Mouse (Mus musculus) limb, embryonic 11.5 days (tissue): ENCODE results near the gene Gm47791. TPM values are rescaled to one million over a fixed set of nuclear protein-coding genes. Genes with fewer than 3 reads are reported as not detected.

Experiments used
- ATAC-seq: fragments of 200-750 bp; cut with Nextera tagmentation; 2 replicates; pipeline ENCODE4 v1.8.0; 2017; ENCODE audit warnings: low read depth; ENCODE audit not compliant: insufficient number of reproducible peaks, low FRiP score, low TSS enrichment
- DNase-seq: peaks from one replicate; pipeline ENCODE4 v3.0.0-alpha.2; 2015; ENCODE audit warnings: low spot score
- H3K27ac ChIP-seq: fragments of 300-500 bp; sonication (generic); replicated peaks from 2 replicates; pipeline ENCODE4 v1.5.1; 2014; ENCODE audit warnings: low read depth, mild to moderate bottlenecking, low read length
- H3K27me3 ChIP-seq: fragments of 300-500 bp; sonication (generic); 2 replicates; pipeline ENCODE4 v1.6.1; 2014; ENCODE audit warnings: mild to moderate bottlenecking, low read length, mixed read lengths; ENCODE audit not compliant: control insufficient read depth, insufficient read depth
- H3K36me3 ChIP-seq: fragments of 300-500 bp; sonication (generic); 2 replicates; pipeline ENCODE4 v1.6.1; 2014; ENCODE audit warnings: mild to moderate bottlenecking, low read length, moderate library complexity, mixed read lengths; ENCODE audit not compliant: control insufficient read depth, insufficient read depth
- H3K4me1 ChIP-seq: fragments of 300-500 bp; sonication (generic); 2 replicates; pipeline ENCODE4 v1.6.1; 2014; ENCODE audit warnings: low read length, mixed read lengths; ENCODE audit not compliant: control insufficient read depth, insufficient read depth
- H3K4me2 ChIP-seq: fragments of 300-500 bp; sonication (generic); 2 replicates; pipeline ENCODE4 v1.6.1; 2014; ENCODE audit warnings: low read depth, mild to moderate bottlenecking, moderate library complexity; ENCODE audit not compliant: severe bottlenecking
- H3K4me3 ChIP-seq: fragments of 300-500 bp; sonication (generic); 2 replicates; pipeline ENCODE4 v1.5.1; 2014; ENCODE audit warnings: low read depth, low read length
- H3K9ac ChIP-seq: fragments of 300-500 bp; sonication (generic); 2 replicates; pipeline ENCODE4 v1.6.1; 2014; ENCODE audit warnings: mild to moderate bottlenecking, low read length
- H3K9me3 ChIP-seq: fragments of 300-500 bp; sonication (generic); 2 replicates; pipeline ENCODE4 v1.6.1; 2016; ENCODE audit warnings: low read length; ENCODE audit not compliant: control insufficient read depth
- WGBS: fragments of 180-500 bp; shearing (Covaris S2); extraction: QIAGEN DNeasy Blood & Tissue Kit; methylation state at CpG from one replicate; pipeline ENCODE4 v1.1.7; 2014; 5-methylcytosine and 5-hydroxymethylcytosine counted together
- polyA plus RNA-seq: library from polyadenylated mRNA; unstranded; fragments of >200 nt; fragmentation: Nextera tagmentation; extraction: Ambion mirVana; gene quantifications from 2 replicates; pipeline ENCODE4 v1.2.1, GENCODE M21; 2014

Gm47791 gene
- polyA plus RNA-seq, 1 experiment from 2014 or later = not detected

GRCm38 (mm10) chr1:82761454-82762169, 9.4 kb downstream of the Gm47791 start:
- Histone ChIP-seq H3K27ac (no peak overlapping the region), H3K4me2 (no peak overlapping the region), H3K9me3 (no peaks in the 10 kb centered on the region), H3K4me3 (no peak overlapping the region), H3K36me3 (peaks cover 3% of the 10 kb centered on the region; the same call in 1 of the 2 replicates), H3K27me3 (no peaks in the 10 kb centered on the region), H3K9ac (no peak overlapping the region), H3K4me1 (no peaks in the 10 kb centered on the region)
- ATAC-seq (no peak), DNase-seq (no peak)
- WGBS = 90% methylated on average over 8 of the region's 8 CpGs

- peaks cover 7% of the 10 kb centered on the region; the same call in 1 of the 2 replicates for H3K36me3 ChIP-seq
- H3K4me1 ChIP-seq = no peaks in the 10 kb centered on the region
- ATAC-seq (no peak), DNase-seq (peak; percentile 34)
- H3K4me3 ChIP-seq = no peak overlapping the region
- no peaks in the 10 kb centered on the region for H3K27me3 ChIP-seq
- no peak overlapping the region for H3K27ac ChIP-seq
- H3K9me3 ChIP-seq = no peaks in the 10 kb centered on the region
- no peak overlapping the region for H3K9ac ChIP-seq
- no peak overlapping the region for H3K4me2 ChIP-seq
- 93% methylated on average over 1 of the region's 1 CpGs for WGBS
These were observed 11.5 kb downstream of the Gm47791 start for GRCm38 (mm10) chr1:82759520-82759919.

GRCm38 (mm10) chr1:82747714-82748452, 23.2 kb downstream of the Gm47791 start:
- no peak for ATAC-seq
- Histone ChIP-seq H3K36me3 (peaks cover 3% of the 10 kb centered on the region; the same call in 1 of the 2 replicates), H3K9me3 (no peaks in the 10 kb centered on the region), H3K27me3 (no peaks in the 10 kb centered on the region), H3K9ac (no peak overlapping the region), H3K4me2 (no peak overlapping the region), H3K4me3 (no peak overlapping the region), H3K27ac (no peak overlapping the region), H3K4me1 (no peaks in the 10 kb centered on the region)
- no peak for DNase-seq
- 93% methylated on average over 2 of the region's 2 CpGs for WGBS

GRCm38 (mm10) chr1:82746408-82746807, 24.6 kb downstream of the Gm47791 start:
- H3K27me3 ChIP-seq = no peaks in the 10 kb centered on the region
- H3K4me2 ChIP-seq = no peak overlapping the region
- H3K4me1 ChIP-seq = no peaks in the 10 kb centered on the region
- H3K9ac ChIP-seq = no peak overlapping the region
- no peak overlapping the region for H3K4me3 ChIP-seq
- peaks cover 3% of the 10 kb centered on the region; the same call in 1 of the 2 replicates for H3K36me3 ChIP-seq
- no peak overlapping the region for H3K27ac ChIP-seq
- DNase-seq (no peak), ATAC-seq (no peak)
- no peaks in the 10 kb centered on the region for H3K9me3 ChIP-seq
- 62% methylated on average over 4 of the region's 4 CpGs for WGBS

GRCm38 (mm10) chr1:82743962-82744361, 27.1 kb downstream of the Gm47791 start:
- ATAC-seq (no peak), DNase-seq (no peak)
- Histone ChIP-seq H3K9me3 (no peaks in the 10 kb centered on the region), H3K27ac (no peak overlapping the region), H3K9ac (no peak overlapping the region), H3K4me1 (no peaks in the 10 kb centered on the region), H3K4me2 (no peak overlapping the region), H3K27me3 (no peaks in the 10 kb centered on the region), H3K4me3 (no peak overlapping the region), H3K36me3 (no peaks in the 10 kb centered on the region; the same call in 1 of the 2 replicates)
- 90% methylated on average over 3 of the region's 3 CpGs for WGBS

GRCm38 (mm10) chr1:82741539-82741938, 29.5 kb downstream of the Gm47791 start:
- H3K4me1 ChIP-seq = no peaks in the 10 kb centered on the region
- H3K36me3 ChIP-seq = no peaks in the 10 kb centered on the region; the same call in 1 of the 2 replicates
- H3K9ac ChIP-seq = no peak overlapping the region
- H3K4me3 ChIP-seq = no peak overlapping the region
- H3K9me3 ChIP-seq = no peaks in the 10 kb centered on the region
- no peak overlapping the region for H3K27ac ChIP-seq
- no peak overlapping the region for H3K4me2 ChIP-seq
- ATAC-seq (no peak), DNase-seq (no peak)
- no peaks in the 10 kb centered on the region for H3K27me3 ChIP-seq
- 90% methylated on average over 7 of the region's 7 CpGs for WGBS

- H3K4me2 ChIP-seq = no peak overlapping the region
- H3K4me1 ChIP-seq = no peaks in the 10 kb centered on the region
- no peak for ATAC-seq
- no peak overlapping the region for H3K4me3 ChIP-seq
- DNase-seq = no peak
- H3K9me3 ChIP-seq = no peaks in the 10 kb centered on the region
- no peaks in the 10 kb centered on the region for H3K27me3 ChIP-seq
- no peak overlapping the region for H3K9ac ChIP-seq
- no peak overlapping the region for H3K27ac ChIP-seq
- peaks cover 2% of the 10 kb centered on the region; the same call in 1 of the 2 replicates for H3K36me3 ChIP-seq
- 87% methylated on average over 1 of the region's 1 CpGs for WGBS
These were observed 33.0 kb downstream of the Gm47791 start for GRCm38 (mm10) chr1:82738066-82738465.

- no peaks in the 10 kb centered on the region for H3K9me3 ChIP-seq
- peaks cover 9% of the 10 kb centered on the region for H3K36me3 ChIP-seq
- WGBS = 87% methylated on average over 1 of the region's 1 CpGs
These were observed 37.7 kb downstream of the Gm47791 start for GRCm38 (mm10) chr1:82733357-82733756.

More at GRCm38 (mm10) chr1:82733357-82733756, 37.7 kb downstream of the Gm47791 start:
- Histone ChIP-seq H3K9ac (no peak overlapping the region), H3K4me3 (no peak overlapping the region), H3K27me3 (no peaks in the 10 kb centered on the region), H3K27ac (no peak overlapping the region), H3K4me1 (no peaks in the 10 kb centered on the region), H3K4me2 (no peak overlapping the region)
- DNase-seq = no peak
- ATAC-seq = no peak
